Mouse (Mus musculus) urinary bladder, adult 18-20 months (tissue): ENCODE results near the gene Gtse1.
"Not testable (repeated sequence)": the region's sequence is repeated elsewhere in the genome, so short reads cannot be mapped to it uniquely, and the experiment has no call there.

ENCODE experiments used
- DNase-seq, 2 experiments: peaks; one replicate each; pipeline ENCODE4 v3.0.0; 2022; ENCODE audit warnings: low spot score in 2 of 2, mixed read lengths in 2 of 2

Gene Gtse1

GRCm38 (mm10) chr15:85859490-85860031 lies at the start of gene Gtse1:
TSS of gene Gtse1 (plus strand) at chr15:85859745.
- DNase-seq: peak; percentile 86 to 93

- no peak for DNase-seq
Observed at GRCm38 (mm10) chr15:85810462-85810805, 49.1 kb upstream of the Gtse1 start.

GRCm38 (mm10) chr15:85810806-85811521 lies 48.6 kb upstream of the Gtse1 start:
- peak; percentile 27 to 68 for DNase-seq

- DNase-seq: peak; percentile 98 to 100
Observed at GRCm38 (mm10) chr15:85811535-85812277, 47.8 kb upstream of the Gtse1 start, which contains the start of gene Cdpf1. TSS of gene Cdpf1 (minus strand) at chr15:85811697.

GRCm38 (mm10) chr15:85813428-85813827 lies 46.1 kb upstream of the Gtse1 start:
- DNase-seq: no peak

- DNase-seq: no peak
Observed at GRCm38 (mm10) chr15:85821203-85822010, 38.1 kb upstream of the Gtse1 start, which contains the start of gene Pkdrej. TSS of gene Pkdrej (minus strand) at chr15:85821734.

GRCm38 (mm10) chr15:85822011-85822359 lies 37.6 kb upstream of the Gtse1 start:
- DNase-seq: no peak

GRCm38 (mm10) chr15:85826676-85827075 lies 32.9 kb upstream of the Gtse1 start:
- DNase-seq: no peak

GRCm38 (mm10) chr15:85828071-85828470 lies 31.5 kb upstream of the Gtse1 start:
- DNase-seq: no peak

- DNase-seq: no peak
Observed at GRCm38 (mm10) chr15:85829470-85829869, 30.1 kb upstream of the Gtse1 start.

GRCm38 (mm10) chr15:85831954-85832590 lies 27.5 kb upstream of the Gtse1 start, which contains the start of gene Ttc38:
TSS of gene Ttc38 (plus strand) at chr15:85832306.
- peak; percentile 72 to 86 for DNase-seq

GRCm38 (mm10) chr15:85832599-85832998 lies 26.9 kb upstream of the Gtse1 start:
- DNase-seq: no peak

GRCm38 (mm10) chr15:85835335-85835734 lies 24.2 kb upstream of the Gtse1 start:
- no peak for DNase-seq

GRCm38 (mm10) chr15:85836887-85837286 lies 22.7 kb upstream of the Gtse1 start:
- DNase-seq: peak; percentile 71 to 73

GRCm38 (mm10) chr15:85840983-85841382 lies 18.6 kb upstream of the Gtse1 start:
- no peak for DNase-seq

GRCm38 (mm10) chr15:85841796-85842360 lies 17.7 kb upstream of the Gtse1 start:
- DNase-seq: no peak

GRCm38 (mm10) chr15:85845071-85845470 lies 14.5 kb upstream of the Gtse1 start:
- DNase-seq: no peak

GRCm38 (mm10) chr15:85851656-85852392 lies 7.7 kb upstream of the Gtse1 start:
- no peak for DNase-seq

GRCm38 (mm10) chr15:85858980-85859489 lies 510 bp upstream of the Gtse1 start:
- DNase-seq: no peak

- DNase-seq: not testable (repeated sequence)
Observed at GRCm38 (mm10) chr15:85865913-85866312, 6.4 kb downstream of the Gtse1 start.
